Comparison of ENCODE assay signal across 14 mouse cellular contexts in genomic region chr14:28542117-28542741, GRCm38 (mm10). TPM values are rescaled to one million over a fixed set of nuclear protein-coding genes. Genes with fewer than 3 reads are reported as not detected.
DNase-seq lines count a peak whose midpoint lies in the region; ATAC-seq lines count a peak whose summit lies in the region.
"Had no signal": no experiment of that assay in that cellular context is flagged by ENCODE, and none has a peak within 500 bp of the region (broad histone marks: within the 10 kb centered on the region; RNA-seq: fewer than 3 reads in every experiment).

No protein-coding gene starts in this region.

- ATAC-seq in embryonic facial prominence, embryonic 15.5 days (ENCODE audit: insufficient number of reproducible peaks, low FRiP score, low TSS enrichment, low read depth), result peak; percentile 63; the same call in 1 of the 2 replicates
- peak; percentile 91 for ATAC-seq in kidney, embryonic 15.5 days (replicated peaks; ENCODE audit: low FRiP score)
- ATAC-seq in activated CD4-positive, CD25-positive, alpha-beta regulatory T cell, adult 4 months, result no peak
- ATAC-seq: CD4-positive, CD25-positive, alpha-beta regulatory T cell, adult 4 months had no signal

- no peak overlapping the region for H3K27ac ChIP-seq in embryonic facial prominence, embryonic 15.5 days (replicated peaks)
- 0 out of 2 replicates have a peak overlapping the region, but pooled peaks have one; percentile 18 for H3K27ac ChIP-seq in kidney, embryonic 15.5 days
- H3K27ac ChIP-seq: hindbrain, embryonic 12.5 days; liver, embryonic 14.5 days had no signal

- H3K27me3 ChIP-seq in embryonic facial prominence, embryonic 15.5 days, result no peaks in the 10 kb centered on the region
- peaks cover 24% of the 10 kb centered on the region for H3K27me3 ChIP-seq in kidney, embryonic 15.5 days
- H3K27me3 ChIP-seq: hindbrain, embryonic 12.5 days had no signal

- no peaks in the 10 kb centered on the region for H3K36me3 ChIP-seq in embryonic facial prominence, embryonic 15.5 days
- H3K36me3 ChIP-seq in kidney, embryonic 15.5 days, result no peaks in the 10 kb centered on the region
- H3K36me3 ChIP-seq: hindbrain, embryonic 12.5 days had no signal

- no peak overlapping the region for H3K9ac ChIP-seq in embryonic facial prominence, embryonic 15.5 days
- H3K9ac ChIP-seq in kidney, embryonic 15.5 days, result no peak overlapping the region
- H3K9ac ChIP-seq: hindbrain, embryonic 12.5 days; liver, embryonic 14.5 days had no signal

- H3K4me2 ChIP-seq in embryonic facial prominence, embryonic 15.5 days (replicated peaks), result no peak overlapping the region
- H3K4me2 ChIP-seq in kidney, embryonic 15.5 days, result no peak overlapping the region
- H3K4me2 ChIP-seq: heart, embryonic 11.5 days; hindbrain, embryonic 12.5 days had no signal

- H3K9me3 ChIP-seq in embryonic facial prominence, embryonic 15.5 days (replicated peaks), result no peaks in the 10 kb centered on the region
- no peaks in the 10 kb centered on the region for H3K9me3 ChIP-seq in kidney, embryonic 15.5 days (replicated peaks)
- H3K9me3 ChIP-seq: hindbrain, embryonic 12.5 days had no signal

- peak; percentile 53 for DNase-seq in embryo, embryonic 11 days
- DNase-seq in mesoderm, embryonic 11.5 days (ENCODE audit: low read depth, low spot score), result peak; percentile 44
- no peak for DNase-seq in lung, adult 18-20 months
- DNase-seq in heart, postnatal 4 days, result no peak
- DNase-seq: adrenal gland, postnatal 36 days; cerebellum, adult 11-12 months had no signal

- peaks cover 10% of the 10 kb centered on the region for H3K4me1 ChIP-seq in embryonic facial prominence, embryonic 15.5 days
- peaks cover 16% of the 10 kb centered on the region for H3K4me1 ChIP-seq in kidney, embryonic 15.5 days

- no peak overlapping the region for H3K4me3 ChIP-seq in embryonic facial prominence, embryonic 15.5 days (replicated peaks)
- no peak overlapping the region for H3K4me3 ChIP-seq in kidney, embryonic 15.5 days (replicated peaks)
- H3K4me3 ChIP-seq: hindbrain, embryonic 12.5 days had no signal

- WGBS in embryonic facial prominence, embryonic 15.5 days, result 34% methylated on average over 4 of the region's 4 CpGs
- 23% methylated on average over 4 of the region's 4 CpGs for WGBS in kidney, embryonic 15.5 days

RNA-seq across cellular contexts. Expression of gene Wnt5a, which starts 37.7 kb away (rescaled TPM):
- 158 and 164 TPM in 2 replicates for polyA plus RNA-seq in embryonic facial prominence, embryonic 15.5 days (2015; fragmentation: Nextera tagmentation; extraction: Ambion mirVana)
- 23.3 and 26.4 TPM in 2 replicates for polyA plus RNA-seq in kidney, embryonic 15.5 days (2015; fragmentation: Nextera tagmentation; extraction: Ambion mirVana)
- polyA plus RNA-seq in activated CD4-positive, CD25-positive, alpha-beta regulatory T cell, adult 4 months (2017; shearing (Covaris generic)), result not detected
- 10 to 100 TPM; 12.7 to 13.5 TPM for total RNA-seq in heart, postnatal 4 days (2021)
- total RNA-seq: megakaryocyte, adult 5-6 weeks had no signal
- polyA plus RNA-seq: CD4-positive, CD25-positive, alpha-beta regulatory T cell, adult 4 months had no signal

Comparison
In these comparisons a context has a peak if more than half of its experiments do, and no peak if none do; other contexts are left out.
1. DNase-seq: peak in embryo, embryonic 11 days (single experiment) and mesoderm, embryonic 11.5 days (single experiment); none in lung, adult 18-20 months (0 of 2) and heart, postnatal 4 days (single experiment).
2. RNA of gene Wnt5a, which starts 37.7 kb away (polyA plus RNA-seq): 158 to 164 TPM in embryonic facial prominence, embryonic 15.5 days and 23.3 to 26.4 TPM in kidney, embryonic 15.5 days; not detected in activated CD4-positive, CD25-positive, alpha-beta regulatory T cell, adult 4 months; every median in the first group is over 10 times any median in the second.